12 mouse cellular contexts compared by ENCODE assay signal in genomic region chr17:45076951-45077350, GRCm38 (mm10).
"Had no signal": no experiment of that assay in that cellular context is flagged by ENCODE, and none has a peak within 500 bp of the region (broad histone marks: within the 10 kb centered on the region; RNA-seq: fewer than 3 reads in every experiment).

No protein-coding gene starts in this region.

- H3K27me3 ChIP-seq: midbrain, embryonic 13.5 days had no signal

- DNase-seq: lung, adult 18-20 months; lung, postnatal 36 days; retina, postnatal 1 day; right cerebral cortex, postnatal 4 days; spleen, adult 18-20 months; thymus, adult 18-20 months; thymus, postnatal 14 days had no signal

- H3K4me3 ChIP-seq: left cerebral cortex, adult 2 months; midbrain, embryonic 13.5 days had no signal

- H3K9ac ChIP-seq: liver, embryonic 14.5 days; midbrain, embryonic 13.5 days had no signal

- H3K27ac ChIP-seq: left cerebral cortex, adult 2 months; liver, embryonic 14.5 days; midbrain, embryonic 13.5 days had no signal

- ATAC-seq: intestine, embryonic 16.5 days; lung, postnatal 0 days; midbrain, embryonic 13.5 days had no signal

- H3K4me2 ChIP-seq: midbrain, embryonic 13.5 days had no signal

- H3K9me3 ChIP-seq: midbrain, embryonic 13.5 days had no signal

- H3K36me3 ChIP-seq: midbrain, embryonic 13.5 days had no signal
